Mouse (Mus musculus) CD4-positive helper T cell, adult 2 months (primary cell): Measurements from ENCODE around the gene Adprh.
A peak's percentile ranks its signal among the peaks of the same experiment; 100 is the strongest.

Experiments
- DNase-seq: peaks from one replicate; pipeline ENCODE4 v3.0.0-alpha.2; 2012; ENCODE audit warnings: low read depth, missing footprints, low spot score

The Adprh gene

DNA sequence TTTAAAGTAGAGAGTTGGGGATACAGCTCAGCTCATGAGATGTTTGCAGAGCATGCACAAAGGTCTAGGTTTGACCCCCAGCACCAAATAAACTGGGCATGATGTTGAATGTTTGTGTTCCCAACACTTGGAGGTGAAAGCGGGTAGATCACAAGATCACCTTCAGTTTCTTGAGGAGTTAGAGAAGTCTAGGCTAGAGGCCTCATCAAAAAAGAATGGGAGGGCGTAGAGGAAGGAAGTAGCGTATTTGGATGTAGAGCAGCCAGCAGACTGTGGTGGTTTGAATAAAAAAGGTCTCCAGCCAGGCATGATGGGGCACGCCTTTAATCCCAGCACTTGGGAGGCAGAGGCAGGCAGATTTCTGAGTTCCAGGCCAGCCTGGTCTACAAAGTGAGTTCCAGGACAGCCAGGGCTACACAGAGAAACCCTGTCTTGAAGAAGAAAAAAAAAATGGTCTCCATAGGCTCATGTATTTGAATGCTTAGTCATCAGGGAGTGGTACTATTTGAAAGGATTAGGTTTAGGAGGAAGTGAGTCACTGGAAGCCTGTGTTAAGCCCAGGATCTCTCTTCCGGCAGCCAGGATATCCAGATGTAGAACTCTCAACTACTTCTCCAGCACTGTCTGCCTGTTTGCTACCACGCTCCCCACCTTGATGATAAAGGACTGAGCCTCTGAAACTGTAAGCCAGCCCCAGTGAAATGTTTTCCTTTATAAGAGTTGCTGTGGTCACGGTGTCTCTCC, 8.6 kb downstream of the Adprh start:
- DNase-seq: no peak

DNA sequence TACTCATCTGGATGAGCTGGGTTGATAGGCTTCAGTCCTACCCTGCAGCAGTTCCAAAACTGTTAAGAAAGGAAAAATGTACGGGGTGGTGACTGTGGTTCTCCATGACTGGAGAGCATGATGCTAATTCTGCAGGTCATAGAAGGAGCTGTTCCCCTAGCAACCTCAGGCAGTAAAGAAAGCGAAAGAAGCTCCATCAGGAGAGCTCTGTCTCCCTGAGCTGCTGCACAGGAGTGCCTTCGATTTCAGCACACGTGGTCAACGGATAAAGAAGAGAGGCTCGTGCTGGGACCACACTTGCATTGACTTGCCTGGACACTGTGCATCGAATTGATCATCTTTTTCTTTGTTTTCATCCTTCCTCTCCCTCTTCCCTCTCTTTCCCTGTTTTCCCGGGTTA, 10.3 kb downstream of the Adprh start:
- DNase-seq: no peak

DNA sequence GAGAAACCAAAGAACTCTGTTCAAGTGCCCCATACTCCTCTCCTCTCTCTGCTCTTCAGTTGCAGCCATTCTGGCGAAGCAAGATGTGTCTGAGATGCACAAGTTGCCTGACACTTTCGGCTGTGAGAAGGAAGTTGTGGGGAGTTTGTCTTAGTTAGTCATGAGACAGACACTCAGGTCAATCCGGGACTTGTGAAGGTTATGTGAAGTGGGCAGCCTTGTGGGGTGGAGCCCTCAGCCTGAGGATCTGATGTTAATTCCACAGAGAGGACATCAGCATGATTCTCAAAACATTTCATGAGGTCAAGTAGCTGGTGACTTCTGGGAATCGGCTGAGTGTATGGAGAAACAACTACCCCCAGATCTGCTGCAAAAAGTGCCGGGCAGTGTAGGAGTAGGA, 10.9 kb downstream of the Adprh start:
- no peak for DNase-seq

DNA sequence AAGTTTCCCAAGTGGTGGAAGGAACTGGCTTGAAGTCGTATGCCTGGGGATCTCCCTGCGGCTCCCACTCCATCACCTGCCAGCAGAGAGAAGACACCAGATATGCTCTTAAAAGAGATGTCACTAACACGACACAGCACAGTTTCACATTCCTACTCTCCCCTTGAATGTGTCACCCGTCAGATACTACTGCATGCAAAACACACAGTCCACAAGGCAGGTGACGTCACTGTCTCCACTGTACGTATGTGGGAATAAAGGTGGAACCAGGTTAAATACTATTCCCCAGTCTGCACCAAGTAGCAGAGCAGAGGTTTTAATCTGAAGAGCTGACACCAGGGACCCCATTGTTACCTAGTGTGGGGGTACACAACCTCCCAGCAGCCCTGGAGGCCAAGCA, 12.1 kb downstream of the Adprh start:
- no peak for DNase-seq

DNA sequence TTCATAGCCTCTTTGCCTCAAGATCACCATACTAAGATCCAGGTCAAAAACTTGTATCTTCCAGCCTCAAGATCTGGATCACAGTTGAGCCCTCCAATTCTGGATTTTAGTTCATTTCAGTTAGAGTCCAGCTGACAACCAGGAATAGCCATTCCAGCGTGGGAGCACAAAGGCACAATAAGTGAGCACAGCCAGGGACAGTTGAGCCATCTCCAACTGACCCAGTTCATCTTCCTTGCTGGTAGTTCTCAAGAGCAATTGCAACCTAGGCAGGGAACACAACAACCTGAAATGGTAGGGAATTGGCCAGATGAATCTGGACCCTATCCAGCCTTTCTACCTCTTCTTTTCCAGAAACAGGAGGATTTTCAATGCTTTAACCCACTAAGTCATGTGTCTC, 13.3 kb downstream of the Adprh start:
- DNase-seq: no peak

DNA sequence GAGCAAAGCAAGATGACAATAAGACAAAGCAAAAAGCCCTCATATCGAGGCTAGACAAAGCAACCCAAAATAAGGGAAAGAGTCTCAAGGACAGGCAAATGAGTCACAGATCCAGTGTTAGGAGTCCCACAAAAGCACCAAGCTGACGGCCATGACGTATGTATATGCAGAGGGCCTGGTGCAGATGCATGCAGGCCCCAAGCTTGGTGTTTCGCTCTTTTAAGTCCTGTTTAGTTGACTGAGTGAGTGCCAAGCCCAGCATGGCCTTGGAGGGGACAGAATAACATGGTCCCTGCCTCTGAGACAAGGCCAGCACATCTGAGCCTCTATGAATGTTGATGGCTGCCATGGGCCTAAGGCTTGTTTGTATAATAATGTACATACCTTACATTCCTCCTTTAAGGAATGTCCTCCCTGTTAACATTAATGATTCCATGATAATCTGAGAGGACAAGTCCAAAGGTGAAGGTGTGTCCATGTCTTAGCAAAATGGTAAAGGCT, 18.2 kb downstream of the Adprh start:
- DNase-seq: no peak

DNA sequence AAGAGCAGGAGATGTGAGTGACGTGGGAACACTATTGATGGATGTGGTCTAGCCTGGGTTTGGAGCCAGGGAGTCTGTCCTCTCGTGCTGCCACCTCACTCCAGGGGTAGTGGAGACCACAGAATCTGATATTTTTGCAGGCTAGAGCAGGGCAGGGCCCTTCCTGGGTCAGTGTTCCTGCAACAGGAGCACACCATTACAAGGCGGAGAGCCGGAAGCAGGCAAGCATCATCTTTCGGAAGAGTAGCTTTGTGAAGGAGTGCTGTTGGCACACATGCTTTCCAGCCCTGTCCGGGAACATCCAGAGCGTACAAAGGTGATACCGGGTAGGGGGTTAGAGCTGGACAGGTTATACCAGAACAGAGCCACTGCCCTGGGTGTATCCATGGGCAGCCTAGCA, 19.0 kb downstream of the Adprh start:
- no peak for DNase-seq

DNA sequence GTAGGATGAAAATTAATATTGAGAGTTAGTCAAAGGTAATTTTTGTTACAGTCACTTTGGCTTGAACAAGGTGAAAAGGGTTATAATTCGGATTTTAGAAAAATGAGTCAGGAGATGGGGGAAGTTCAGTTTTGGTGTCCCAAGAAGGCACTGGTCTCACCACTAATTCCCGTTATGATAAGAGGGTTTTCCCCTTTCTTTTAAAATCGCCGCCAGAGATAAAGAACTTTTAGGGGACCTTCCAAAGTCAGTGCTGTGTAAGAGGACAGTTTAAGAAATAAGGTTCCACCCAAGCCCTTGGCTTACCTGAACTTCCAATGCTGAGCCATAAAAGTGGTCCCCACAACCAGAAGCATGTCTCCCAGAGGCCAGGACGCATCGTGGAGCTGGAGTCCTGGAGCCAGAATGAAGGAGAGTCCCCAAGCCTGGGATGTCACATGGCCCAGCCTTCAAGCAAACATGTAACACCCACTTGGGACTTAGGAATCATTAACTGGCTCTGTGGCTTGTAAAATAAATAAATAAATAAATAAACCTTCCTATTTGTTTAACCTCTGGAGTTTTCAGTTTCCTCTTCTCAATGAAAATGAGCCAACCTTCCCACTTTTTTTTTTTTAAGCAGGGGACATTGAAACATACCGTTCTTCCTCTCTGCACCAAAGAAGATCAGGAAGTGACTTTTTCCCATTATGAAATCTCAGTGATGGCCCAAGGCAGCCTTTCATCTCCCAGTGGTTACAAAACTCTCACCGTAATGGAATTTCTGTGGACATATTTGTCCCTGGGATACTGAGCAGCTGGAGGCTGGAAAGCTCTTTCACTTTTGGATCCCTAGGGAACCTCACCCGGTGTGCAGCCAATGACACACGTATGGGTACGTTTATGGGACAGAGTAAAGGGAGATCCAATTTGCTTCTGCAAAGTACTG, 19.7 kb downstream of the Adprh start, which contains the start of gene Pla1a:
TSS of gene Pla1a (minus strand) at position 648 of the 928 bp plus-strand sequence.
- no peak for DNase-seq

DNA sequence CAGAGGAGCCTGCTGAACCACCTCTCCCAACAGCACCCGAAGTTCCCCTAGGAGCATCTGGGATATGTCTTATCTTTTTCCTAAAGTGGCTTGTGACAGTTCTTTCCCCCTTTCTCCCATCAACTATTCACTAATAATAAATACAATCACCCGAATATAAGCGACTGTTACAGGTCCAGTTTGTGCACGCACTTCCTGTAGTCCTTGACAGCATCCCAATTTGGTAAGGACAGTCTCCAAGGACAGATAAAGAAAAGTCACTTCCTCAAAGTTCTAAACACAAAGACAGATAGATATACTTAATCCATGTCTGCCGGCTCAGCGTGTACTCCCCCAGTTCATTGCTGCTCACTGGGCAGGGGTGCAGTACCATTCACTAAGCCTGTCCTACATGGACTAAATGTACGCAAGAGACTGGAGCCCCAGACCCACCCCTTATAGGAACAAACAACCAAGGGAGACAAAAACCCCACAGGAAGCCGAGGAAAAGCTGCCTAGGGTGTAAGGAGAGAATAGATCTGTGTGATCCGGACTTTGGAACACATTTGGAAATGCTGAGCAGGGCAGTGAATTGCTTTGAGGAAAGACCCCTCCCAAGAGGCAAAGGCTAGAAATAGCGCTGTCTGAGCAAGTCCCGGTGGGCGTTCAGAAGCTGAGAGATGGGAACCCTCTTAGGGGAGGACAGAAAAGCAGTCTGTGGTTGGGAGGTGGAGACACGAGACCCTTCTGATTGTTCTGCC, 20.9 kb downstream of the Adprh start:
- no peak for DNase-seq

DNA sequence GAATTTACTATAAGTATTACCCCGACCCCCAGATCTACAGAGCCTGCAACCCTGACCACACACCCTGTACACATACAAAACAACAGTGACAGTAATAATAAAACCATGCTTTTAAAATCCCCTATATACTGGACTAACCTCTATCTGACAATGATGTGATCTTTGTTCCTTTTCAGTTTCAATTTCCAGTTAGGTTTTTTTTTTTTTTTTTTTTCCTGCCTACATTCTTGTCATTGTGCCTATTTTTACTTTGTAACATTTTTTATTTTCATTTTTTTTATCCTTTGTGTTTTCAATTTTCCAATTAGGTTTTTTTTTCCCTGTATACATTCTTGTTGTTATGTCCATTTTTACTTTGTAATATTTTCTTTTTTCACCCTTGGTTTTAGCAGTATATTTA, 26.7 kb downstream of the Adprh start:
- no peak for DNase-seq

DNA sequence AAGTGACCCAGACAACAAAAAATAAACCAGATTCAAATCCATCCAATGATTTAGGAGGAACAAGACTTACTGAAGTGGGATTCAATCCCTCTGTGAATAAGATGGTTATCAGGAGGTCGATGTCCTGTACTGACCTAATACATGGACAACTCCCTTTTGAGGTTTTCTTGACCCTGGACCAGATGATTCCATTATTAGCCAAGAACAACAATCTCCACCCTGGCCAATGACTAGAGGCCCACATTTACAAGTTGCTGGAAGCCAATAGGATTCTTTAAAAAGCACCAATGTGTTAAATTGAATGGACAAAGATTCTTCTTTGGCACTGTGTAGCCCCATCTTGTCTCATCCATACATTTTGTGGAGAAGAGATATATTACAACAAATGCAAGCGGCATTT, 27.1 kb downstream of the Adprh start:
- no peak for DNase-seq

DNA sequence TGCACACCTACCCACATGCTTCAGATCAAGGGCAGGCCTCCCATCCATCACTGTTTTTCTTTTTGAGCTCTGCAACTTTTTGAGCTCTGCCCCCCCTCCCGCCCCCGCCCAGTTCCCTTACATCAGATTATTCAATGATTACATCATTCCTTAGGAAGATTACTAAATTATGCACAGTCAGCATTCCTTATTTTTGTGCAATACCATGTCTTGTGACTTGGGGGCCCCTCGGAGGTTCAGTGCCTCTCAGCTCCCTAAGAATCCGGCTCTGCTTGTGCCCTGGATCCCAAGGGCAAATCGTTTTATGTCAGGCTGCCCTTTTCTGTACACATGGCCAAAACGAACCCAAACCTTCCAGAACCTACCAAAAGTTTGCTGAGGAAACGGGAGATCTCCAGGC, 37.5 kb downstream of the Adprh start:
- no peak for DNase-seq

DNA sequence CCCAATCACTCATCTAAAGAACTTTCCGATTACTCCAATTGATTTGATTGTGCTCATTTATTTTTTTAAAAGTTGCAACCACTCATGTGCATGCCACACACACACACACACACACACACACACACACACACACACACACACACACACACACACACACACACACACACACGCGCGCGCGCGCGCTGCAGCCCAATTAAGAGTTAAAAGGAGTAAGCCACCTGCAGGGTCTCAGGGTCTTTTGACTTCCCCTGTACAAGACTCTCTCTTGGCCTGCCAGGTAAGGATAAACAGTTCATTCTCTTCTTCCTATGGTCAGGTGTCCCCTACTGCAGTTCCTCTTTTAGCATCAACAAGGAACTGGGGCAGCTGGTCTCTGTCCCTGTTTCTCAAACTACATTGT, 44.1 kb downstream of the Adprh start:
- no peak for DNase-seq

DNA sequence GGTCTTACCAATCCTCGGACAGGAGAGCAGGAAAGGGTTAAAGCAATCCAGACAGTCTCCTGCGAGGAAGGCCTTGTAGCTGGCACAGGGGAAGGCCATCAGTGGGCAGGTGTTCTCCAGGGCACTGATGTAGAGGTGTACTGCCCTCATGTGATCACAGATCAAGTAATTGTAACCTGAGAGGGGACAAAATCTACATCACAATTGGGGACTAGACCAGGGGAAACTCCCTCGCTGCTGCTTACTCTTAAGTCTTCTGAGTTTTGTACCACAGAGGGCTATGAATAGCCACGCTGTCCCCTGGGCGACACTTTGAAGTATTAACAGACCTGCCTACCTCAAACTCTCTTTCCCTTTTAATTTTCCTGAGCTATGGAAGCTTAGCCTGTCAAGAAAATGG, 44.9 kb downstream of the Adprh start:
- peak; percentile 15 for DNase-seq

DNA sequence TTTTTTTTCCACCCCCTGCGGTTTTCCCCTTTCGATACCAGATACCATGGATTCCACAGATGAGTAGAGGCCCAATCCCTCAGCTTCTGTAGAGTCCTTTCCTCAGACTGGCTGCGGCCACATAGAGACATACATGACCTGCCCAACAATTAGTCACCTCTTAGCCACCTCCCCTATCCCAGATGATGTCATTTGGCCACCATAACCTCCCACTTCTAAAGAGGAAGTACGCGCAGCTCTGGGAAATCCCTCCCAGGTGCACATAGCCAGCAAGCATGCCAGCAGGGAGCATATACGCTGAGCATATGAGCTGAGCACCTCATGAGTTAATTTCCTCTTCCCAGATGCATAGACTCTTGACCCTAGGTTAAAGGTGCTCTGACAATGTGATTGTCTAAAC, 45.8 kb downstream of the Adprh start:
- DNase-seq: peak; percentile 52

DNA sequence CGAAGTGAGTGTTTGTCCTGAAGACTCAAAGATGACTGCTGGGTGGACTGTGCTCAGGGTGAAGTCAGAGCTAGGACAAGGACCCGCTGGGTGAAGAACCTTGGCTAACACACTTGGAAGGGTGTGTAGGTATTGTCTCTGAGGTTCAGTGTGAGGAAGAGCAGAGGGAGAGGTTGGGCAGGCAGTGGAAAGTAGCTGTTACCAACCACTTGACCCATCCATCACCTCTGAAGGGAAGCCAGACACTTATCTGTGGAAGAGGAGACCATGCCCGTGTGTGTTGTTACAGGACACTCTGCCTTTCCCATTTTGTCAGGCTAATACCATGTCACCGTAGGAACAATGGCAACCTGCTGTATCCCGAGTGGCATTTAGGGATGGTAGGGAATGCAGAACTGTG, 46.2 kb downstream of the Adprh start:
- DNase-seq: no peak

DNA sequence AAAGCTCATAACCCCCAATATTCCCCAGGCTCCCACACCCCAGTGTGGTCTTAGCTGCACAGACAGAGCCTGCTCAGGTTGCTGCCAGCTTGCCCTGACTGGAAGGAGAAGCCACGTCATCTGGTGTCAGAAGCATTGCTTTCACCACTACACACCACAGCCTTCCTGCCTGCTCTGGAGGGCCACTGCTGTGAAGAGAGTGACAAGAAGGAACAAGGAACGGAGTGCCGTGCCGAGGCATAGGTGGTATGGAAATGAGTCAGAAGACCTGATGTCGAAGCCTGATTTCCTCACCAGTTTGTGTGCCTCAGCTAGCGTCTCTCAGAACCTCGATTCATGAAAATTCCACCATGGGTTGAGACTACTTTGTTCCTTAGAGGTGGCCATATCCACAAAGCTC, 48.9 kb downstream of the Adprh start:
- peak; percentile 79 for DNase-seq

DNA sequence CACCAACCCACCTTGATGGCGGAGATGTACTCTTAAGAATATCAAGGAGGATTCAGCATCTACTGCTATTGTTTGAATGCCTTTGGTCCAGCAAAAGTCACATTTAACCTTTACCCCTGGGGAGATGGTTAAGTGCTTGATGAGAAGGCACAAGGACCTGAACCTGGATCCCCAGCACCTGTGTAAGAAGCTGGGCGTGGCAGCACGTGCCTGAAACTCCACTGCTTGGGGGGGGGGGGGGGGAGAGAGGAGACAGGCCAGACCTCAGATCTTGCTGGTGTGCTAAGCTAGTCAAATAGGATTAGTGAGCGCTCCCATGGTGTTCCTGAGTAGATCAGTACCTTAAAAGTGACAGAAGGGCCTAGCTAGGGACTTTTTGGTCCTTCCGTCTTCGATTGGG, 51.0 kb downstream of the Adprh start:
- DNase-seq: no peak

DNA sequence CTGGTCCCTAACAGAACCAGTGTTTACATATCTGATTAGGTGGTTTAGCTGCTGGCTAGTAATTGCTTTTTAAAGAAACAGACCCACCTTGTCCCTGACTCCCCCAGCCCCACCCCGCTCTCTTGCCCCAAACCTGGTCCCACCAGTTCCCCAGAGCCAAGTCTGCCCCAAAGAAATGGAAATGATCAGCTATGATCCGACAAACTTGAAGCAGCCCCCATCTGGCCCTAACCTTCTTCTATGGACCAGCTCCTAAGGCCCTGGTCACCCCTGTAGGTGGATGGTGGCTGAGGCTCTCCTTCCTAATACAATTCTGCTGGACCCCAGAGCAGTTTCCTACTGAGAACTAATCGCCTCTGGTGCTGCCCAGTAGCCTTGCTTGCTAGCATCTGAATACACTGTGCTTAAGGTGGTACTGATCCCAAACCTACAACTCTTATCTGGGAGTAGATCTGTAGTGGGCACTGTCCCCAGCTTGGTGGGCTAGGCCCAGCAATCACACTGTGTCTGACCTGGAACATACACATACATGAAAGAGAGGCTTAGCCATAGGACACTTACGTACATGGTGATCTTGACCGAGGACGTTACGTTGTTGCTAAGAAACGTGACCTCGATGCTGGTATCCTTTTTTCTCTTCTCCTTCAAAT, 52.1 kb downstream of the Adprh start:
- DNase-seq: no peak

DNA sequence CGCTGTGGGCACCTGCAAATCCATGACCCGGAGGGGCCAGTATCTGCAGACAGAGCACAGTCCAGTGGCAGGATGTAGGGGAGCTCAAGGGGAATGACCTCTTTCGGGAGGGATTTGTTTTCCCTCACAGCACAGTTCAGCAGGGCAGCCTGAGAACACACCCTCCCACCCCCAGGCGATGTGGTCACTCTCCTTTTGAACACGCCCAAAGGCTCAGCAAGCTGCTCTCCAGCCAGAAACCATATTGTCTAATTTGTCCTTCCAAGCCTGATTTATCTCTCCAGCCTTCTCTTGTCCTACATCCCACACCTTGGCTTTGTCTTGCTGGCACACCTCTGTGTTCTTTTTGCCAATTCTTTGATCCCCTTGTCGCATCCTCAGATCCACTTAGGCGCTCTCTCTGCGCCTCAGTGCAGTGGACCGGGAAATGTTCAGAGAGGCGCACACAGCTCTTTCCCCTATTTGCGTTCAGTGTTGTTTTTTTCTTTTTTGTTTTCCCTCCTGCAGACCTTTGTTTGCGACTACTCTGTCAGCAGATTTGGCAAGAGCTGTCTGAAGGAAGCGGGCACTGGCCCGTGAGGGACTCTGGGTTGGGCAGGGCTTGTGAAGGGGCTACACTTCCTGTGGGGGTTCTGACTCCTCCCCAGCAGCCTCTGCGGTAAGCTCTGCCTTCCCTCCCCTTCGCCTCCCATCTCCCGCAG, 52.8 kb downstream of the Adprh start:
- peak; percentile 37 for DNase-seq

DNA sequence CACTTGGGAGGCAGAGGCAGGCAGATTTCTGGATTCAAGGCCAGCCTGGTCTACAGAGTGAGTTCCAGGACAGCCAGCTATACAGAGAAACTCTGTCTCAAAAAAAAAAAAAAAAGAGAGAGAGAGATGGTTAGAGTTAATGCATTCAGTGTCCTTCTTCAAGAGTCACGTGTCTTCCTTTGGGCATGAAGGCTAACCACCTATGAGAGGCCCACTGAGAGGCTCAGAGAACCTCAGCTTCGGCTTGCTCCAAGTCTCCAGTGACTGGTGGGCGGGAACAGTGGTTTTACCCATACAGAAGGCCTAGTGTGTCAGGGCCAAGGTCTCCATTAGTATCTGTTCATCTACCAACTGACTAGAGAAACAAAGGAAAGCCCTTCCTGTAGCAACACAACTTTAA, 53.4 kb downstream of the Adprh start:
- DNase-seq: peak; percentile 35
